Mouse (Mus musculus): Measurements from ENCODE around the gene Anks1.

The Anks1 gene

DNA sequence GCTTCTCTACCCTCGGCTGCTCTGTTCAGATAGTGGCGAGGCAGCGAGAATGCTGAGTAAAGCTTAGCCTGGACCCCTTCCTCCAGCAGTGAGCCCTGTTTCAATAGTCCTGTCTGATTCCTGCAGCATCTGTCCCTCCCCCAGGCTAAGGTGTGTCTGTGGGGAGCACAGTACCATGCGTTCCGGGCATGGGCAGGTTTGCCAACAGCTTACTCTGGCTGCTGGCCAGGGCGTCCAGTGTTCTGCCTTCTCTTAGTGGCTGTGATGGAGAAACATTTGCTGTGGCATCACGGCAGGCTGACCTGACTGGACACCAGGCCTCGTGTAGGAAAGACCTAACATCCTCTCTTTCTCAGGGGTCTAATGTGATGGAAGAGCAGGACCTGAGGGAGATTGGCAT is 141.1 kb downstream of the Anks1 start:
- DNase-seq (ENCODE audit: extremely low spot score, low spot score): no peak

DNA sequence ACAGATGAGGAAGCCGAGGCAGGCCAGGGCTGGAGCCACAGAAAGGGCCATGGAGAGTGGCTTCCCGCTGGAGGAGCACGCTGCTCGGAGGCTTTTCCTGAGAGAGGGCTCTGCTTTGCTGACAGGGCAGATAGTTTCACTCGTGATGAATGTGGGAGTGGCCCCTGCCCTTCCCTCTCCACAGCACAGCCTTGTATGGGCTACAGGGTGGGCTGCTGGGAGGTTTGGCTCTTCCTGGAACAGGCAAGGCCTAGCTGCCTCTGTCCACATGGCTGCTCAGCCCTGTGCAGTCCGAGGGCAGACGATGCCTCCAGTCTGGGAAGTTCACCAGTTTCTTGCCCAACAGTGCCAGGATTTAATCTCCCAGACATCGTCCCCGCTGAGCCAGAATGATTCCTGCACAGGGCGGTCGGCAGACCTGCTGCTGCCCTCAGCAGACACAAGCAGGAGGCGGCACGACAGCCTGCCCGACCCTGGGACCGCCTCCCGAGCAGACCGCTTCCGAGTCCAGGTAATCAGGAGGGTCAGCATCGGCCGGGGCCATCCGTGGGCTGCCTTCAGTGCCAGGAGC is 143.3 kb downstream of the Anks1 start:
- DNase-seq (ENCODE audit: extremely low spot score, low spot score): no peak

GRCm38 (mm10) chr17:28058346-28058745 is 149.2 kb downstream of the Anks1 start:
- no peak for DNase-seq (ENCODE audit: extremely low spot score, low spot score)

- no peak for DNase-seq (ENCODE audit: extremely low spot score, low spot score)
Measured at GRCm38 (mm10) chr17:28060681-28061080, 151.6 kb downstream of the Anks1 start.

DNA sequence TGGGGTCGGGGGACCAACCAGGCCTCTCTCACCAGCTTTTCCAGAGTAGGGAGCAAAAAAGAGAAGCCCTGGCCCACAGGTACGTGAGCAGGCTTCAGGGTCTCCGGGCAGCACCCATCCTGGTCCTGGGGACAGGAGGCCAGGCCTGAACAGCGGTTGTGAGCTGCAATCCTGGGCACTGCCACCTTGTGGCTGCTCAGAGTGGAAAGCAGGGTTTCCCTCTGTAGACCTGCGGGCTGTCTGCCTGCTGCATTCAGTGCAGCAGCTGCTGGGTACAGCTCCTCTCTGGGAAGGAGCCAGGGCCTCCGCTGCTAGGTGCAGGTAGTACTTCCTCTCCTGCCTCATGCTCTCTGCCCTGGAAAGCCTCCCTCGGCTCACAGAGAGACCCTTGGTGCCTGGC is 152.4 kb downstream of the Anks1 start:
- DNase-seq (ENCODE audit: extremely low spot score, low spot score): no peak

DNA sequence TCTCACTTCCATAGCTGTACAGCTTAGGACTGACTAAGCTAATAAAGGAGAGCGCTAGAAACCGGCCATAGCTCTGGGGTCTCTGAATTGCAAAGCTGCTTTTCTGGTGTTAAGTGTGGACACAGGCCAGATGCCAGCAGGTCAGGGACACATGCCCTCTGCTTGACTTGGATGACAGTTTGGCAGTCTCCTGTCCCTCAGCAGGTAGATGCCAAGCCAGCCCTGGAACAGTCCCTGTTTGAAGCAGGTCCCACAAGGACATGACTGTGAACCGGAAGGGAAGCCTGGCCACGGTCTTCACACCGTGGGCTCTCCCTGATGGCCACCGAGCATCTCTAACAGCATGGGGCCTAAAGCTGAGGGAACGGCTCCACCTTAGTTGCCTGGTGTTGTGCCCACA is 153.6 kb downstream of the Anks1 start:
- no peak for DNase-seq (ENCODE audit: extremely low spot score, low spot score)

- no peak for DNase-seq (ENCODE audit: extremely low spot score, low spot score)
Measured at GRCm38 (mm10) chr17:28063163-28063562, 154.1 kb downstream of the Anks1 start.

DNA sequence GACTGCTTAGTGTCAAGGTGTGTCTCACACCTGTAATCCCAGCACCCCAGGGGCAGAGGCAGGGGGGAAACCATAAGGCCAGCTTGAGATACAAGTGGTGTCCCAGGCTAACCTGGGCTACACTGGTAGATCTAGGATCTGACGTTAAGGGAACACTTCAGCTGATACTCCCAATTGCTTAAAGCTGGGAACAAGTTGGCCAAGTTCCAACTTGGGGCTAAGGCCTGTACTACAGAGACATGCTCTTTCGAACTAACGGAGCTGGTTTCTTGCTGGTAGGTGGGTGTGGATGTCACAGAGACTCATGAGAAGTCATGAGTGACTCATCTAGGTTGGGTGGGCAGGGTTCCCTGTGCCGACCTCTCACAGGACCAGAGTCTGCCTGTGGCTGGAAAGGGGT is 158.2 kb downstream of the Anks1 start:
- no peak for DNase-seq (ENCODE audit: extremely low spot score, low spot score)

DNA sequence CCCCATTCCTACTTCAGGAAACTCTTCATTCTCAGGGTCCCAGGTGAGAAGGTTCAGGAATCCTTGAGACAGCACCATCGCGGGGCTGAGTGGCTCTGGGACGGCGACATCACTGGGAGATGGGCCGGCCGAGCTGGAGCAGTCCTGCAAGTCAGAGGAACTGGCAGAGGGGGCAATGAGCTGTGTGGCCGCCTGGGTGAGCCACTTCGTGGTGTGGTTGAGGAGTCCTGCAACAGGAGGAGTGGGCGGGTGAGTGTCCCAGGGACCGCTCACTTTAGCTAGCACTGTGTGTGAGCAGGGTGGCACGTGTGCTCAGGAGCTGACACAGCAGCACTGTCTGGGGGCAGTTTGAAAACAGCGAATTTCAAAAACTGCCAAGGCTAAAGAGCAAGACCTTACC is 160.3 kb downstream of the Anks1 start:
- no peak for DNase-seq (ENCODE audit: extremely low spot score, low spot score)

DNA sequence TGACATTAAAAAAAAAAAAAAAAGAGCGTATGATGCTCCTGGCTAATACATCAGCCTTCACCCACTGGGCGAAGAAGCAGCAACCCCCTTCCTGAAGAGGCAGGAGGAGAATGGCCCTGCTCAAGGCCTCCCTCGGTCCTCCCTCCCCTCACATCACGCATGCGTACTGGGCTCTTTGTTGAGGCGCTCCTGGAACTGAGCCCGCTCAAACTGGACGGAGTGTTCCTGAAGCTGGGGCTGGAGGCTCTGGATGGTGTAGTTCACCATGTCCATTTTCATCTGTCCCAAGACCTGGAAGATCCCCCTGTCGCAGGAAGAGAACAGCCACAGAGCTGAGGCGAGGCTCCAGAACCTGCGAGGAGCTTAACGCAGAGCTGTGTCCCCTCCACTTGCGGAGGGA is 161.2 kb downstream of the Anks1 start:
- DNase-seq (ENCODE audit: extremely low spot score, low spot score): no peak

GRCm38 (mm10) chr17:28072730-28073129 is 163.6 kb downstream of the Anks1 start:
- no peak for DNase-seq (ENCODE audit: extremely low spot score, low spot score)

- DNase-seq (ENCODE audit: extremely low spot score, low spot score): no peak
Measured at GRCm38 (mm10) chr17:28074486-28074885, 165.4 kb downstream of the Anks1 start.

GRCm38 (mm10) chr17:28078028-28078427 is 168.9 kb downstream of the Anks1 start:
- DNase-seq (ENCODE audit: extremely low spot score, low spot score): no peak

DNA sequence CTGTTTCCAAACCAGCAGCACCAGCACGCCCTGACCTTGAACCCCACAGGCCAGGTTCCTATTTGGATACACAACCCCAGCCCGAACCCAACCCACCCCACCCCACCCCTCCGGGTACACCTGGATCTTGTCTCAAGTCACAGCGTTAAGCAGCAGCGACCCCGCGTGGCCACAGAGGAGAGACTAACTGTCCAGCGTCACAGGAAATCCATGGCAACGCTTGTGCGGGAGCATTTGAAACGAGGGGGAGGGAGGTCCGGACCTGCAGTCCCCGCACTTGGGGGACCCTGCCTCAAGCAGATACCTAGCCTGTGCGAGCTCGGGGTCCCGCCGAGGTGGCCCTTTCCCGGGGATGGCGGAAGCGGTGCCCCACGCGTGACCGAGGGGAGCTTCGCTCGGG is 170.5 kb downstream of the Anks1 start:
- DNase-seq (ENCODE audit: extremely low spot score, low spot score): peak; percentile 89

DNA sequence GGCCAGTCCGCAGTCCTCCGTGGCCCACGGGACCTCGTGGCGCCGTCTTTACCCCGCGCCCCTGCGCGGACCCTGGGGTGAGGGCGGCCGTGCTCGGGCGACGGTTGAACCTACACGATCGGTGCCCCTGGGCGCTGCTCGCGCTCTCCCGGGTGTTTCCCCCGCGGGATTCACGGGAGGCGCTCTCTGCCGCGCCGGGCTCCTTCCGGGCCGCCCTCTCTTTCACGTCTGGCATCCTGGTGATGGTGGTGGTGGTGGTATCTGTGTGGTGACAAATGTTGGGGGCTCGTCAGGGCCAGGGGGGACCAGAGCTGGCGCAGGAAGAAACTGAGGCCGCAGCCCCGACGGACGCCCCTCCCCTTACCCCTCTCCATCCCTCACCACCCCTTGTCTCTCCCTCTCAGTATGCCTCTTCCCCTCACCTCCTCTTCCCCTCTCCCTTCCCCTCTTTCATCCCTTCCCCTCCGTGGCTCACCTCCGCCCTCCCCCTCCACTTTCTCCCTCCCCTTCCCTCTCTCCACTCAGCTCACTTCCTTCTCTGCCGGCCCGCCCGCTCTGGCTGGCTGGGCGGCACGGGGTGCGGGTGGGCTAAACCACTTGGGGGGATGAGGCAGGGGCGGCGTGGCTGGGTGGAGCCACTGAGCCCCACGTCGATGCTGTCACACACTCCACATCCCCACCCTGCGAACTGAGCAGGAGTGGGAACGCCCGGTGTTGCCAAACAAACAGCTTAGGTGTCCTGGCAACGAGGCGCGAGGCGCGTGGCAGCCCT is 171.1 kb downstream of the Anks1 start, which contains the start of gene Tcp11:
Tcp11 (minus strand) TSS at position 595 of the 772 bp plus-strand sequence.
- peak; percentile 70 for DNase-seq (ENCODE audit: extremely low spot score, low spot score)

DNA sequence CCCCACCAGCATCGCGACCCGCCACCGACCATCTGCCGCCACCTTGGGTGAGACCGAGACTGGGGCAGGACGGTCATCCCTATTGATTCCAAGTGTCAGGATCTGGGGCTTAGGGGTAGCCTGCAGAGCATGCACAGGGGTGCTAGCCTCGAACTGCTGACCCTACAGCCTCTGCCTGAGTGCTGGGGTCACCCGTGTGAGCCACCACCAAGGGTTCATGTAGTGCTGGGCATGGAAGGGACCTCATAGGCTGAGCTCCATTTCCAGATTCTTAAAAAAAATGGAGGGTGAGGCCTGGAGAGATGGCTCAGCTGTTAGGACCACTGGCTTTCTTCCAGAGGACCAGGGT is 171.7 kb downstream of the Anks1 start:
- DNase-seq (ENCODE audit: extremely low spot score, low spot score): no peak

- DNase-seq (ENCODE audit: extremely low spot score, low spot score): peak; percentile 55
Measured at GRCm38 (mm10) chr17:28081385-28081784, 172.3 kb downstream of the Anks1 start.

DNA sequence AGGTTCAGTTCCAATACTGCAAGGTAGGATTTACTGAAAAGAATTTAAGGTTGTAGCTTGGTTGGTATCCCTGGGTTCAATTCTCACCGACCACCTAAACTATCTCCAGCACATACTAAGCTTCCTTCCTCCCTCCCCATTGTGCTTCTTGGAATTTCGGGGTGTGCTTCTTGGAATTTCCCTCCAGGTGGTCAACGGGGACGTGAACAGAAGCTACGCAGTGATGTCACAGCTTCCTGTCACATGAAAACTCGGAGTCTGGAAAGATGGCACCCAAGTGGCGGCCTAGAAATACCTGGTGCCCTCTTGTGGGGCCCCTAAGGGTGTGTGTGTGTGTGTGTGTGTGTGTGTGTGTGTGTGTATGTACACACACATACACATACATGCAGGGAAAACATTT is 172.8 kb downstream of the Anks1 start:
- no peak for DNase-seq (ENCODE audit: extremely low spot score, low spot score)

GRCm38 (mm10) chr17:28082863-28083262 is 173.8 kb downstream of the Anks1 start:
- DNase-seq (ENCODE audit: extremely low spot score, low spot score): no peak

- DNase-seq (ENCODE audit: extremely low spot score, low spot score): no peak
Measured at GRCm38 (mm10) chr17:28084395-28084905, 175.3 kb downstream of the Anks1 start.

DNA sequence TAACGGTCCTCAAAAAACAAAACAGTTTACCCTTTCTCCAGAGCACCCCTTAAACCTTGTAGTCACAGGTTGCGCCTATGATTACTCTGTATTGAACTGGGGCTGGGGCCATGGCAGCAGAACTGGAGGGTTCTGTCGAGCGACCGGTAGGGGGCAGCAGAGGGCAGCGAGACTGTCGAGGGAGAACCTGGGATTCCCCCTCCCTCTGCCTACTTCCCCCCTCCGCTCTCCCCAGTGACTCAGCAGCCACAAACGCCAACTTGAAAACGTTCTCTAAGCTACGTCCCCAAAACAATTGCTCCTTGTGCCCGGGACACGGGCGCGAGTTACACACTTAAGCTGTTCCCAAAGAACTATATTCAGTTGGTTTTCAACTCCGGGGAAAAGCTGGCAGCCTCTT is 175.9 kb downstream of the Anks1 start:
- DNase-seq (ENCODE audit: extremely low spot score, low spot score): peak; percentile 94

DNA sequence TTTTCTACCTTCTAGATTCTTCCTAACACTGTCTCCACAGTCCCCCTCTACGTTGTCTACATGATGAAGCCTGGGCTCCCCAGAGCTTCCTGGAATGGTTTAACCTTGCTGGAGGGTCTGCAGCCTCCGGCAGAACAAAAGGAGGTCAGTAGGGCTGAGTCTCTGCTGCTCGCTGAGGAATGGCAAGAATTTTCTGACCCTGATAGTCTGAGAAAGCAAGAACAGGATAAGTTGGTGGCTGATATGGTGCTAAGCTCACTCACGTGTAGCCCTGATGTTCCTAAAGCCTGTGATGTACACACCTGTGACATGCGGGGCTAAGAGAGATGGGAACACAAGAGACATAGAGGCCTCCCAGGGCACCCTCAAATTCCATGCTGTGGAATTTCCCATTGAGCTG is 178.3 kb downstream of the Anks1 start:
- DNase-seq (ENCODE audit: extremely low spot score, low spot score): no peak

DNA sequence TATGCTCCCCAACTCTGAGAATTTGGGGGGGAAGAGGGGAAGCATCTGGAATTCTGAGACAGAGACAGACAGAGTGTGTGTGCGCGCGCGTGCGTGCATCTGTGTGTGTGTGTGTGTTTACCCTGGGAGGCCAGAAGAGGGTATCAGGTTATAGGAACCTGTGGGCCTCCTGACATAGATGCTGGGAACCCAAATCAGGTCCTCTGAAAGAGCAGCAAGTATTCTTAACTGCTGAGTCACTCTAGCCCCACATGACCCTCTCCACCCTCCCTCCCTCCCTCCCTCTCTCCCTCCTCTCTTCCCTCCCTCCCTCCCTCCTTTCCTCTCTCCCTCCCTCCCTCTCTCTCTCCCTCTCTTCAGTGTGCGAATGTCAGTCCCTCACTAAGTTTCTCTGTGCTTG is 179.6 kb downstream of the Anks1 start:
- DNase-seq (ENCODE audit: extremely low spot score, low spot score): no peak
